Mouse (Mus musculus): ENCODE results near the gene Lekr1.

Gene Lekr1

GRCm38 (mm10) chr3:65665977-65666766 is at the start of gene Lekr1:
Gene Lekr1 (plus strand): TSS chr3:65666228.
- CTCF ChIA-PET: no interaction called here

- CTCF ChIA-PET: no interaction called here
Measured at GRCm38 (mm10) chr3:65617507-65617906, 48.5 kb upstream of the Lekr1 start.

GRCm38 (mm10) chr3:65619340-65619739 is 46.7 kb upstream of the Lekr1 start:
- CTCF ChIA-PET: no interaction called here

GRCm38 (mm10) chr3:65623057-65623456 is 43.0 kb upstream of the Lekr1 start:
- CTCF ChIA-PET: no interaction called here

GRCm38 (mm10) chr3:65625496-65626289 is 40.3 kb upstream of the Lekr1 start:
- CTCF ChIA-PET: no interaction called here

GRCm38 (mm10) chr3:65626290-65626914 is 39.6 kb upstream of the Lekr1 start:
- CTCF ChIA-PET: no interaction called here

- CTCF ChIA-PET: no interaction called here
Measured at GRCm38 (mm10) chr3:65627021-65627706, 38.9 kb upstream of the Lekr1 start.

GRCm38 (mm10) chr3:65627707-65628028 is 38.4 kb upstream of the Lekr1 start:
- CTCF ChIA-PET: no interaction called here

GRCm38 (mm10) chr3:65629565-65630112 is 36.4 kb upstream of the Lekr1 start:
- CTCF ChIA-PET: no interaction called here

- CTCF ChIA-PET: no interaction called here
Measured at GRCm38 (mm10) chr3:65633604-65634003, 32.4 kb upstream of the Lekr1 start.

GRCm38 (mm10) chr3:65635983-65636382 is 30.0 kb upstream of the Lekr1 start:
- CTCF ChIA-PET: no interaction called here

GRCm38 (mm10) chr3:65637313-65637712 is 28.7 kb upstream of the Lekr1 start:
- CTCF ChIA-PET: no interaction called here

- CTCF ChIA-PET: no interaction called here
Measured at GRCm38 (mm10) chr3:65638896-65639295, 27.1 kb upstream of the Lekr1 start.

GRCm38 (mm10) chr3:65639454-65640014 is 26.5 kb upstream of the Lekr1 start:
- CTCF ChIA-PET: no interaction called here

- CTCF ChIA-PET: no interaction called here
Measured at GRCm38 (mm10) chr3:65642959-65643358, 23.1 kb upstream of the Lekr1 start.

GRCm38 (mm10) chr3:65643654-65644053 is 22.4 kb upstream of the Lekr1 start:
- CTCF ChIA-PET: no interaction called here

- CTCF ChIA-PET: no interaction called here
Measured at GRCm38 (mm10) chr3:65647592-65647991, 18.4 kb upstream of the Lekr1 start.

- CTCF ChIA-PET: no interaction called here
Measured at GRCm38 (mm10) chr3:65648913-65649312, 17.1 kb upstream of the Lekr1 start.

- CTCF ChIA-PET: no interaction called here
Measured at GRCm38 (mm10) chr3:65650156-65650815, 15.7 kb upstream of the Lekr1 start.

- CTCF ChIA-PET: no interaction called here
Measured at GRCm38 (mm10) chr3:65654541-65655206, 11.4 kb upstream of the Lekr1 start.

- CTCF ChIA-PET: no interaction called here
Measured at GRCm38 (mm10) chr3:65656451-65656850, 9.6 kb upstream of the Lekr1 start.

Data from spleen, embryonic (tissue).